Mouse (Mus musculus) G1E-ER4 (cell line): Measurements from ENCODE around the gene Creld2. TPM values are rescaled to one million over a fixed set of nuclear protein-coding genes. Genes with fewer than 3 reads are reported as not detected.

ENCODE experiments used
- GATA1 ChIP-seq: IDR thresholded peaks from one replicate; pipeline ENCODE4 v1.8.0; 2012; ENCODE audit warnings: low read length, inconsistent platforms
- polyA plus RNA-seq: library from polyadenylated mRNA; stranded (reverse); fragments of >175 nt; gene quantifications from 2 replicates; pipeline ENCODE4 v1.2.3, GENCODE M21; 2012

Creld2 gene
- polyA plus RNA-seq, 1 experiment = 20.0 TPM

- no peak for TF ChIP-seq GATA1
Measured at GRCm38 (mm10) chr15:88843486-88844097, 24.1 kb downstream of the Creld2 start.

DNA sequence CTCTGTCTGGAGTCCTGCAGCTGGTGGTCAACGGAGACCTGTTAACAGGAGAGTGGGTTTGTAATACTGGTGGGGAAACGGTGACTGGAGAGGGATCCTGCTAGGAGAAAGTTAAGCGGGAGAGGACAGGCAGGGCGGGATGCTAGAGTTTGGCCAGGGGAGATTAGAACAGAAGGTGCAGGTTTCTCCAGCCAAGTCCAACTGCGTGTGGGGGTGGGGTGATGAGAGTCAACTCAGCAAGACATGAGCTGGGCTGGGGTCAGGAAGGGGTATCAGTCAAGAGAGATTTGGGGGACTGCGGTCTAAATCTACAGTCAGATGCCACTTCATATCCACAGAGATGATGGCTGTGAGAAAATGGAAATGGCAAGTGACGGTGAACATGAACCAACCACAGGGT lies 25.5 kb downstream of the Creld2 start:
- TF ChIP-seq GATA1 = no peak

GRCm38 (mm10) chr15:88848661-88849060 lies 29.2 kb downstream of the Creld2 start:
- no peak for TF ChIP-seq GATA1

DNA sequence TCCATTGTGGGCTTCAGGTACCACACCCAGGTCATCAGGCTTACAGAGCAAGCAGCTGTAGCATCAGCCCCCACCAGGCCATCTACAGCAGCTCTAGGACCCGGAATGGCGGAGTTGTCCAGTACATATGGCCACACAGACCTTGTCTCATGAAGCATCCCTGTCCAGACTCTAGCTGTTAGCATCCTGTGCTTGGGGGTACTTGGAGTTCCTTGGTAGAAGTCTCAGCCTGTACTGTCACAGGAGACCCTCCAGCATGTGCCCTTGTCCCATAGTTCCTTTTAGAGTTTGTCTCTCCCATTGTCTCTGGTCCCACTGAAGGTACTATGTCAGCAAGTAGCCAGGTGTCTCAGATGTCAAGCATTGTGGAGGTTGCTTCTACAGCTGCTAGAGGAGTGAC lies 30.2 kb downstream of the Creld2 start:
- no peak for TF ChIP-seq GATA1

DNA sequence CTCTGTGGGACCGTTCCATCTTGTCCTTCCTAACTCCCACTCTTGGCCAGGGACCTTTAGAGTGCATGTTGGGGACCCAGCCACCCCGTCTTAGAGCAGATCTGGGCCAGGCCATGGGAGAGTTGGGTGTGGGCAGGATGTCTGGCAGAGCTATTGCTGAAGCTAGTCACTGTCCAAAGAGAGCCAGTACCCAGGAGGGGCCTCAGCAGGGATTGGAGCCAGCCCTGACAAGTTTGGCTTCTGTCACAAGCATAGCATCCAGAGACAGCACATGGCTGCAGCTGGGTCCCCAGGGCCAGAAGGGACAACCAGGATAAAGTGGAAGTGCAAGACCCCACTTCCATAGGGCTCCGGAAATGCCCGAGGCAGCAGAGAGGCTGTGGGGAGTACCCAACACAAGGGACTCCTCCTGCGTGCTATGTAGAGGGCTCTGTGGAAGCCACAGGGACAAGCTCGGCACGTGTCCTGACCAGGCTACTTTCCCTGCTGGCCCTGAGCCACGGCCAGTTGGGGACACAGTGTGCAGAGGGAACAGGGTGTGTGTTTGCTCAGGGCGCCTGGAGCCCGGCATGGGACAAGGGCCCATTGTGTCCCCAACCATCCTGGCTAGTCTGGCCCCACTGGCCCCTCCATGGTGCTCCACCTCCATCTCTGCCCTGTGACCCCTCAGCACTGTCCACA lies 30.8 kb downstream of the Creld2 start:
- TF ChIP-seq GATA1 = no peak

DNA sequence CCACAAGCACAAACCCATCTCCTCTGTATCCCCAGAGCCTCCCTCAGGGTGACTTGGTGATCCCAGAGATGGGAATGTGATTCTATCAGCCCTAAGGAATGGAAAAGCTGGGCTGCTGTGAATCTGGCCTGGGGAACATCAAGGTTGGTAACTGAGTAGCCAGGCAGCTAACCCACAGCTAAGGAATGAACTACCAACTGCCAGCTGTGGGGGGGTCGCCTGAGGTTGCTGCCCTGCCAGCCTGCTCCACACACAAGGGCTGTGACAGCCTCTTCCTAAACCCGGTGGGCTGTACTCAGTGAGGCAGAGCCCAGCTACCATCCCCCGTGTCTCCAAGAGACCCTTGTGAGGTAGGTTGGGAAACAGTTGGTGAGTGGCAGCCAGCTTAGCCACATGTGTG lies 31.6 kb downstream of the Creld2 start:
- no peak for TF ChIP-seq GATA1

- no peak for TF ChIP-seq GATA1
Measured at GRCm38 (mm10) chr15:88851507-88852149, 32.2 kb downstream of the Creld2 start.

DNA sequence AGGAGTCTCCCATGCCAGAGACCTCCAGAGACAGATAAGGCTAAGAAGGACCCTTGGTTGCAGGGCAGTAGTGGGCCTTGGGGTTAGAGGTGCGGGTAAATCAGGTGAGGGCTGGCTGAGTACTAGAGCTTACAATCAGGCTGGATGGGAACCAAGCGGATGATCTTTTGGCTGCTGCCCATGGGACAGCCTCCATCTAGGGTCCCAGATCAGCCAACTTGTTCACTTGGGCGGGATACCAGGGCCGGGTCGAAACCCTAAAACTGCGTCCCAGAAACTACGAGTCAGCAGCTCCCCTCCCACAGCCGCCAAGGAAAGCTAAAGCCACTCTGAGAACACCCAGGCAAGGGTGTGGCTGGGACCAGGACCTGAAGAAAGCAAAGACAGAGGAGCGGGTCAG lies 33.7 kb downstream of the Creld2 start:
- TF ChIP-seq GATA1 = no peak

DNA sequence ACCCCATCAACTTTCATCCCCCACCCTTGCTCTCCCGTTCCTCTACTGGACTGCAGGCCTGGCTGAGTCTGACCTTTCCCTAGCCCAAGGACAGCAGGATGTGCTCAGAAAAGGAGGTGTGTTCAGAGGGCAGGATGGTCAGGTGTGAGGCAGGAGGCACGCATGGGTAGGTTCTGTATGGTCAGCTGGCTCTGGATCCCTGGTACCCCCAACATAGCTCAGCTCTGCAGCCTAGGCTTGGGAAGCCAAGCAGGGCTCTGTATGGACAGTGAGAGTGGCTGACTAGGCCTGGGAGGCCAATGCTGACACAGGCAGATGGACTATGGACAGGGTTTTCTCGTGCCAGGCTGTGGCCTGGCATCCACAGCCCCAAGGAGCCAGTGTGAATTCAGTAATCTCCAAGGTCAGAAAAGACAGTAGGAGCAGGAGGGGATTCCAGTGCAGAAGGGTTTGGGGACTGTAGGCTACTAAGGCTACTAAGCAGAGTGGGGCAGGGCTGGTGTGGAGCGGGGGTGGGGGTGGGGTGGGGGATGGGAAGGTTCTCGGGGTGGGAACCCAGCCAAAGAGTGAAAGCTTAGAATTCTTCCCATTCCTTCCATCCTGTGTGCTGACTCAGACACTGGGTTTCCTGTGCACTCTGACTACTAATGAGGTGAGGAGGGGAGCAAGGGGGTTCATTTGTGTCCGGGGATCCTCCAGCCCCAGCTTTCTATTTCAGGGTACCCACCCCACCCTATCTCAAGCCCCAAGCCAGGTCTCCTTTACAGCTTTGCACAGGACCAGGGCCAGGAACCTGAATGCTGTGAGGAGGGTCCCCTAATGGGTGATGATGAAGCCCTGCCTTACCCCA lies 34.9 kb downstream of the Creld2 start:
- TF ChIP-seq GATA1 = no peak

DNA sequence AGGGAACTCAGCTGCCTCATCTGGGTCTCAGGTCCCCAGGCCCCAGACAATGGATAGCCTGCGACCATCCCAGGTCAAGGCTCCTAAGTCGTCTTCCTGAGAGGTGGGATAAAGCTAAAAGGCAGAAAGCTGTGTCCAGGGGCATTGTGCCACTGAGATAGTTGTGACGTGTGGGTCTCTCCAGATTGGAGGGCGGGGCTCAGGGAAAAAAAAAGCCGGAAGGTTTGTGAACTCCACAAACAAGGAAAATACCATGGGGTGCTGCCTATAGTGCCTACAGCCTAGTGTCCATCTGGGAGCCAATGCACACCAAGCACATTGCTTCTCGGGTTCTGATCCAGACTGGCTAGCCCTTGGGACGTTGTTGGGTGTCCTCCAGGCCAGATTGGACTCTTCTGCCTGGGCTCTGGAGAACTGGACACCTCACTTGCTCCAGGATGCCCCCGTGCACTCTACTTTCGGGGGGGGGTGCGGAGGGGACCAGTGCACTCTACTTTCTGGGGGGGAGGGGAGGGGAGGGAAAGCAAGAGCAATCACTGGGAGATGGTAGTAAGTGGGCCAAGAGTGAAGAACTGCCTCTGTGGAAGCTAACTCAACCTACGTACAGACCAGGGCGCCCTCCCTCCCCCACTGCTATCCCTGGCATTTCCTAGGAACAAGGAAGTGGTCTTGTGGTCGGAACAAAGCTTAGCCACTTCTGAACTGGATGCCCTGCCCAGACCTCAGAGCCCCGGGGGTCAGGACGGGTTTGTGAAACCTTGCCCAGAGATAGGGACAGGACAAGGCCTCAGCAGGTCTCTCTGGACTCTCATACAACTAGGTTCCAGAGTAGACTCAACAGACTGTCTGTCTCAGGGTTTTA lies 35.8 kb downstream of the Creld2 start:
- no peak for TF ChIP-seq GATA1

GRCm38 (mm10) chr15:88855896-88856417 lies 36.5 kb downstream of the Creld2 start:
- TF ChIP-seq GATA1 = no peak

DNA sequence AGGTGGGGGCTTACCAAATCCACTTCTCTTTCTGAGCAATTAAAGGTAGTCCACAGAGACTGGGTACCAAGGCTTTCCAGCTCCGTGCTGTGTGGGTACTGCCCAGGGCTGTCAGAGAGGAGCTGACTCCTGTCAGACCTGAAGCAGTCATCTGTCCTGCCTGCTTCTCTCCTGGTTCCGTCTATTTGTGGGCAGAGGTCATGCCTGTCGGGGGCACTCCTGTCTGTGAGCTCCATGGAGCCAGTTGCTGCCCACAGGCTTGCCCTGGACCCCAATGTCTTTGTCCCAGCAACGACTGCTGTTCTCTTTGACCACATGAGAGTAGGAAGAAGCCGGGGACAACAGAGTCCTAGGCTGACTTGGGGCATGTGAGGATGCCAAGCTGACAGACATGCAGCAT lies 37.2 kb downstream of the Creld2 start:
- TF ChIP-seq GATA1 = no peak

DNA sequence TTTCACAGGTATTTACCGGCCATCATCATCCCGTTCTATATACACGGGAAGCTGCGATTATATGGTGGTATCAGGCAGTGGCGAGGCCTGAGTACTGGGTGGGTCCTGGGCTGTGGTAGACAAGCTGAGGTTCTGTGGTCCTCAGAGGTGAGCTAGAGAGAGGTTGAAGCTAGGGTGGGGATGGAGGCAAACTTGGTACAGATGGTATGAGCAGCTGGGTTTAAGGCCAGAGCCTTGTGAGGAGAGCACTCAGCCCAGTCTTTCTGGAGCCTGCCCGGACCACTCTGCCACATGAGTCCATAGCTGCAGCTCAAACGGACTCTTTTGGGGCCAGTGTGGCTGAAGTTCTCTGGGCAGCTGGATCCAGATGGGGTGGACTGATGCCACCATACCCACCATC lies 37.9 kb downstream of the Creld2 start:
- no peak for TF ChIP-seq GATA1

- TF ChIP-seq GATA1 = no peak
Measured at GRCm38 (mm10) chr15:88858141-88858541, 38.7 kb downstream of the Creld2 start.

GRCm38 (mm10) chr15:88858707-88859106 lies 39.3 kb downstream of the Creld2 start:
- no peak for TF ChIP-seq GATA1
